Comparison of ENCODE assay signal across 7 mouse cellular contexts in genomic region chr11:69072666-69073064, GRCm38 (mm10). TPM values are rescaled to one million over a fixed set of nuclear protein-coding genes. Genes with fewer than 3 reads are reported as not detected.
DNase-seq lines count a peak whose midpoint lies in the region; ATAC-seq and TF ChIP-seq lines count a peak whose summit lies in the region.

No protein-coding gene starts in this region.

- WGBS in lung, embryonic 16.5 days = 6% methylated on average over 9 of the region's 9 CpGs
- WGBS in forebrain, embryonic 12.5 days = 12% methylated on average over 9 of the region's 9 CpGs
- WGBS in limb, embryonic 14.5 days = 14% methylated on average over 9 of the region's 9 CpGs
- 10% methylated on average over 9 of the region's 9 CpGs for WGBS in stomach, embryonic 15.5 days

- TF ChIP-seq POLR2A in limb, embryonic 14.5 days (IDR thresholded peaks at IDR 0.05; ENCODE audit: borderline replicate concordance, extremely low read depth, insufficient read depth, insufficient read length) = no peak

- H3K4me1 ChIP-seq in lung, embryonic 16.5 days (replicated peaks; ENCODE audit: control insufficient read depth, insufficient read depth, low read length) = peaks cover 23% of the 10 kb centered on the region
- peaks cover 31% of the 10 kb centered on the region for H3K4me1 ChIP-seq in forebrain, embryonic 12.5 days
- peaks cover 22% of the 10 kb centered on the region for H3K4me1 ChIP-seq in limb, embryonic 14.5 days (ENCODE audit: control insufficient read depth, insufficient read depth, low read length)
- peaks cover 29% of the 10 kb centered on the region for H3K4me1 ChIP-seq in stomach, embryonic 15.5 days

- no peak for DNase-seq in lung, postnatal 25 days (ENCODE audit: low spot score)
- DNase-seq in limb, embryonic 14.5 days (ENCODE audit: low spot score) = no peak
- no peak for DNase-seq in retina, postnatal 1 day
- no peak for DNase-seq in yolk sac, embryonic 10.5 days (ENCODE audit: low spot score)

- no peaks in the 10 kb centered on the region for H3K27me3 ChIP-seq in lung, embryonic 16.5 days (ENCODE audit: control insufficient read depth, insufficient read depth, low read depth, low read length)
- no peaks in the 10 kb centered on the region for H3K27me3 ChIP-seq in forebrain, embryonic 12.5 days
- H3K27me3 ChIP-seq in limb, embryonic 14.5 days (ENCODE audit: control insufficient read depth, insufficient read depth, low read length) = no peaks in the 10 kb centered on the region
- no peaks in the 10 kb centered on the region for H3K27me3 ChIP-seq in stomach, embryonic 15.5 days (replicated peaks)

- peak overlapping the region; percentile 38 for H3K4me3 ChIP-seq in lung, embryonic 16.5 days (ENCODE audit: low read length)
- peak overlapping the region; percentile 22 for H3K4me3 ChIP-seq in forebrain, embryonic 12.5 days (replicated peaks)
- H3K4me3 ChIP-seq in limb, embryonic 14.5 days (replicated peaks; ENCODE audit: low read length) = peak overlapping the region; percentile 22
- H3K4me3 ChIP-seq in stomach, embryonic 15.5 days (replicated peaks) = peak overlapping the region; percentile 32

- H3K27ac ChIP-seq in lung, embryonic 16.5 days (ENCODE audit: low read length) = peak overlapping the region; percentile 67
- H3K27ac ChIP-seq in forebrain, embryonic 12.5 days = peak overlapping the region; percentile 94
- peak overlapping the region; percentile 90; the same call in 1 of the 2 replicates for H3K27ac ChIP-seq in limb, embryonic 14.5 days (replicated peaks; ENCODE audit: low read depth, low read length)
- peak overlapping the region; percentile 93 for H3K27ac ChIP-seq in stomach, embryonic 15.5 days

- no peak for ATAC-seq in lung, embryonic 16.5 days (ENCODE audit: low read depth)
- ATAC-seq in forebrain, embryonic 12.5 days (ENCODE audit: low FRiP score) = no peak
- ATAC-seq in limb, embryonic 14.5 days (ENCODE audit: low FRiP score, low read depth) = no peak
- no peak for ATAC-seq in stomach, embryonic 15.5 days (ENCODE audit: insufficient read depth, low FRiP score, low read depth)

- no peaks in the 10 kb centered on the region for H3K9me3 ChIP-seq in lung, embryonic 16.5 days (ENCODE audit: control insufficient read depth, low read length)
- no peaks in the 10 kb centered on the region for H3K9me3 ChIP-seq in forebrain, embryonic 12.5 days
- no peaks in the 10 kb centered on the region for H3K9me3 ChIP-seq in limb, embryonic 14.5 days (ENCODE audit: control insufficient read depth, low read length)
- no peaks in the 10 kb centered on the region for H3K9me3 ChIP-seq in stomach, embryonic 15.5 days

- peak overlapping the region; percentile 68 for H3K4me2 ChIP-seq in lung, embryonic 16.5 days (ENCODE audit: low read depth, low read length)
- H3K4me2 ChIP-seq in forebrain, embryonic 12.5 days = peak overlapping the region; percentile 48
- peak overlapping the region; percentile 39 for H3K4me2 ChIP-seq in limb, embryonic 14.5 days (replicated peaks; ENCODE audit: low read depth, low read length, severe bottlenecking)
- H3K4me2 ChIP-seq in stomach, embryonic 15.5 days = peak overlapping the region; percentile 50

- H3K36me3 ChIP-seq in lung, embryonic 16.5 days (ENCODE audit: control insufficient read depth, insufficient read depth, low read length) = no peaks in the 10 kb centered on the region
- H3K36me3 ChIP-seq in forebrain, embryonic 12.5 days (replicated peaks) = no peaks in the 10 kb centered on the region
- H3K36me3 ChIP-seq in limb, embryonic 14.5 days (ENCODE audit: control insufficient read depth, insufficient read depth, low read length) = no peaks in the 10 kb centered on the region
- H3K36me3 ChIP-seq in stomach, embryonic 15.5 days = no peaks in the 10 kb centered on the region

- peak overlapping the region; percentile 46 for H3K9ac ChIP-seq in lung, embryonic 16.5 days (ENCODE audit: low read length)
- peak overlapping the region; percentile 46 for H3K9ac ChIP-seq in forebrain, embryonic 12.5 days
- no peak overlapping the region for H3K9ac ChIP-seq in limb, embryonic 14.5 days (ENCODE audit: low read depth, low read length, severe bottlenecking)
- no peak overlapping the region; the same call in 1 of the 2 replicates for H3K9ac ChIP-seq in stomach, embryonic 15.5 days

RNA-seq across cellular contexts. Expression of gene Tmem107, which starts 2.1 kb away (rescaled TPM):
- 101 and 104 TPM in 2 replicates for polyA plus RNA-seq in lung, embryonic 16.5 days (2015; fragmentation: Nextera tagmentation; extraction: Ambion mirVana)
- 53.4 and 56.9 TPM in 2 replicates for polyA plus RNA-seq in forebrain, embryonic 12.5 days (2016; fragmentation: Nextera tagmentation; extraction: Ambion mirVana)
- polyA plus RNA-seq in limb, embryonic 14.5 days (2012; rRNA removed) = 47.8 and 71.0 TPM in 2 replicates
- polyA plus RNA-seq in limb, embryonic 14.5 days (2014; fragmentation: Nextera tagmentation; extraction: Ambion mirVana) = 54.4 and 55.2 TPM in 2 replicates
- polyA plus RNA-seq in stomach, embryonic 15.5 days (2015; fragmentation: Nextera tagmentation; extraction: Ambion mirVana) = 49.6 and 55.0 TPM in 2 replicates

RNA-seq across cellular contexts. Expression of gene Borcs6, which starts 13.1 kb away (rescaled TPM):
- 7.2 and 8.6 TPM in 2 replicates for polyA plus RNA-seq in lung, embryonic 16.5 days (2015; fragmentation: Nextera tagmentation; extraction: Ambion mirVana)
- 7.4 and 11.1 TPM in 2 replicates for polyA plus RNA-seq in forebrain, embryonic 12.5 days (2016; fragmentation: Nextera tagmentation; extraction: Ambion mirVana)
- 15.2 and 15.6 TPM in 2 replicates for polyA plus RNA-seq in limb, embryonic 14.5 days (2012; rRNA removed)
- 12.3 and 13.9 TPM in 2 replicates for polyA plus RNA-seq in limb, embryonic 14.5 days (2014; fragmentation: Nextera tagmentation; extraction: Ambion mirVana)
- polyA plus RNA-seq in stomach, embryonic 15.5 days (2015; fragmentation: Nextera tagmentation; extraction: Ambion mirVana) = 10.3 and 10.7 TPM in 2 replicates

RNA-seq across cellular contexts. Expression of gene Vamp2, which starts 15.6 kb away (rescaled TPM):
- 80.6 and 85.2 TPM in 2 replicates for polyA plus RNA-seq in lung, embryonic 16.5 days (2015; fragmentation: Nextera tagmentation; extraction: Ambion mirVana)
- 103 and 121 TPM in 2 replicates for polyA plus RNA-seq in forebrain, embryonic 12.5 days (2016; fragmentation: Nextera tagmentation; extraction: Ambion mirVana)
- 199 and 224 TPM in 2 replicates for polyA plus RNA-seq in limb, embryonic 14.5 days (2012; rRNA removed)
- 89.8 and 98.1 TPM in 2 replicates for polyA plus RNA-seq in limb, embryonic 14.5 days (2014; fragmentation: Nextera tagmentation; extraction: Ambion mirVana)
- polyA plus RNA-seq in stomach, embryonic 15.5 days (2015; fragmentation: Nextera tagmentation; extraction: Ambion mirVana) = 68.5 and 84.6 TPM in 2 replicates

RNA-seq across cellular contexts. Expression of gene Per1, which starts 22.4 kb away (rescaled TPM):
- polyA plus RNA-seq in lung, embryonic 16.5 days (2015; fragmentation: Nextera tagmentation; extraction: Ambion mirVana) = 31.1 and 32.4 TPM in 2 replicates
- 7.8 and 12.3 TPM in 2 replicates for polyA plus RNA-seq in forebrain, embryonic 12.5 days (2016; fragmentation: Nextera tagmentation; extraction: Ambion mirVana)
- 19.3 and 25.4 TPM in 2 replicates for polyA plus RNA-seq in limb, embryonic 14.5 days (2012; rRNA removed)
- polyA plus RNA-seq in limb, embryonic 14.5 days (2014; fragmentation: Nextera tagmentation; extraction: Ambion mirVana) = 16.0 and 22.5 TPM in 2 replicates
- polyA plus RNA-seq in stomach, embryonic 15.5 days (2015; fragmentation: Nextera tagmentation; extraction: Ambion mirVana) = 15.4 and 20.3 TPM in 2 replicates

RNA-seq across cellular contexts. Expression of gene Aurkb, which starts 27.2 kb away (rescaled TPM):
- polyA plus RNA-seq in lung, embryonic 16.5 days (2015; fragmentation: Nextera tagmentation; extraction: Ambion mirVana) = 183 and 189 TPM in 2 replicates
- 163 and 169 TPM in 2 replicates for polyA plus RNA-seq in forebrain, embryonic 12.5 days (2016; fragmentation: Nextera tagmentation; extraction: Ambion mirVana)
- polyA plus RNA-seq in limb, embryonic 14.5 days (2012; rRNA removed) = 124 and 144 TPM in 2 replicates
- polyA plus RNA-seq in limb, embryonic 14.5 days (2014; fragmentation: Nextera tagmentation; extraction: Ambion mirVana) = 109 and 116 TPM in 2 replicates
- polyA plus RNA-seq in stomach, embryonic 15.5 days (2015; fragmentation: Nextera tagmentation; extraction: Ambion mirVana) = 134 and 146 TPM in 2 replicates

Comparison
In these comparisons a context has a peak if more than half of its experiments do, and no peak if none do; other contexts are left out.
1. H3K9ac ChIP-seq: peak in lung, embryonic 16.5 days (single experiment) and forebrain, embryonic 12.5 days (single experiment); none in limb, embryonic 14.5 days (single experiment) and stomach, embryonic 15.5 days (single experiment).
2. Peak in every context shown above with its lines, with median percentiles within 50 percentile points of each other: H3K27ac ChIP-seq, H3K4me2 ChIP-seq and H3K4me3 ChIP-seq.